Mouse (Mus musculus) intestine, postnatal 0 days (tissue): Measurements from ENCODE around the gene Ttc14. TPM values are rescaled to one million over a fixed set of nuclear protein-coding genes. Genes with fewer than 3 reads are reported as not detected.

ENCODE experiments used
- ATAC-seq: fragments of 200-750 bp; cut with Nextera tagmentation; 2 replicates; pipeline ENCODE4 v1.8.0; 2017; ENCODE audit warnings: mild to moderate bottlenecking, moderate TSS enrichment, moderate library complexity
- H3K27ac ChIP-seq: fragments of 300-500 bp; sonication (generic); 2 replicates; pipeline ENCODE4 v1.5.1; 2014; ENCODE audit warnings: mild to moderate bottlenecking, low read depth, low read length, moderate library complexity
- H3K27me3 ChIP-seq: fragments of 300-500 bp; sonication (generic); replicated peaks from 2 replicates; pipeline ENCODE4 v1.6.1; 2014; ENCODE audit warnings: low read length, mixed read lengths; ENCODE audit not compliant: control insufficient read depth, insufficient read depth
- H3K36me3 ChIP-seq: fragments of 300-500 bp; sonication (generic); 2 replicates; pipeline ENCODE4 v1.6.1; 2014; ENCODE audit warnings: mild to moderate bottlenecking, moderate library complexity; ENCODE audit not compliant: control insufficient read depth, insufficient read depth
- H3K4me1 ChIP-seq: fragments of 300-500 bp; sonication (generic); replicated peaks from 2 replicates; pipeline ENCODE4 v1.6.1; 2014; ENCODE audit warnings: antibody characterized with exemption, low read length, mixed read lengths; ENCODE audit not compliant: control insufficient read depth, insufficient read depth
- H3K4me2 ChIP-seq: fragments of 300-500 bp; sonication (generic); replicated peaks from 2 replicates; pipeline ENCODE4 v1.6.1; 2014; ENCODE audit warnings: low read depth, mild to moderate bottlenecking, moderate library complexity
- H3K4me3 ChIP-seq: fragments of 300-500 bp; sonication (generic); 2 replicates; pipeline ENCODE4 v1.5.1; 2014; ENCODE audit warnings: low read depth, low read length
- H3K9ac ChIP-seq: fragments of 300-500 bp; sonication (generic); 2 replicates; pipeline ENCODE4 v1.6.1; 2014; ENCODE audit warnings: mild to moderate bottlenecking, low read depth, low read length
- H3K9me3 ChIP-seq: fragments of 300-500 bp; sonication (generic); 2 replicates; pipeline ENCODE4 v1.6.1; 2016; ENCODE audit warnings: mixed run types; ENCODE audit not compliant: control insufficient read depth
- CTCF ChIP-seq: sonication (generic); IDR thresholded peaks from 2 replicates; pipeline ENCODE4 v1.5.1; 2016; ENCODE audit warnings: low read depth, mild to moderate bottlenecking, control low read depth, antibody characterized with exemption, moderate library complexity
- WGBS: fragments of 180-500 bp; shearing (Covaris S2); extraction: QIAGEN DNeasy Blood & Tissue Kit; methylation state at CpG from one replicate; pipeline ENCODE4 v1.1.7; 2014; 5-methylcytosine and 5-hydroxymethylcytosine counted together
- polyA plus RNA-seq: library from polyadenylated mRNA; unstranded; fragments of >200 nt; fragmentation: Nextera tagmentation; extraction: Ambion mirVana; gene quantifications from 2 replicates; pipeline ENCODE4 v1.2.1, GENCODE M21; 2015

Ttc14 gene
- polyA plus RNA-seq = 26.5 and 34.0 TPM in 2 replicates

GRCm38 (mm10) chr3:33799617-33800512 lies at the start of gene Ttc14:
TSS of gene Ttc14 (plus strand) at chr3:33799832.
- under 1% methylated on average over 88 of the region's 90 CpGs for WGBS
- Histone ChIP-seq H3K27ac (peak within 1 kb of the TSS; percentile 99), H3K27me3 (no peaks in the 10 kb centered on the region), H3K4me3 (peak within 1 kb of the TSS; percentile 98), H3K9me3 (no peaks in the 10 kb centered on the region), H3K4me2 (peak within 1 kb of the TSS; percentile 71), H3K9ac (peak within 1 kb of the TSS; percentile 99), H3K4me1 (no peaks in the 10 kb centered on the region), H3K36me3 (peaks cover 6% of the 10 kb centered on the region; the same call in 1 of the 2 replicates)
- peak; percentile 100 for ATAC-seq
- peak; percentile 66 for TF ChIP-seq CTCF

DNA sequence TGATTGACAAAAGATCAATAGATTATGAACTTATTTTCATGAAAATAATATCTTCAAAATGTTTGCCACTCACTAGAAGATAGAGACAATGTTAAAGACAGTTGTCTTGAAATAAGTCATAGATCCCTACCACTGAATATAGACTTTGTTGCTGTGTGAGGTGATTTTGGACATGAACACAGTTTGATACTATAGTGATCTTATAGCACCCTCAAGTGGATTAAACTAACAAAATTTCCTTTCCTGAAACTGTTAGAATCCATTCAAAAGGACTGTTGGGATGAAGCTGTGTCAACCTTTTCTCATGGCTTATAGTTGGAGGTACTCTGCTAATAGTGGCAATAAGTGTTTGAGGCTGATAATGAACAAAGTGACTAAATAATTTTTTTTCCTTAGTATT lies 8.7 kb upstream of the Ttc14 start:
- H3K4me1 ChIP-seq = no peaks in the 10 kb centered on the region
- no peak for ATAC-seq
- no peaks in the 10 kb centered on the region for H3K36me3 ChIP-seq
- H3K4me2 ChIP-seq = no peak overlapping the region
- H3K27me3 ChIP-seq = no peaks in the 10 kb centered on the region
- peak; percentile 41 for TF ChIP-seq CTCF
- no peaks in the 10 kb centered on the region for H3K9me3 ChIP-seq
- no peak overlapping the region for H3K9ac ChIP-seq
- H3K27ac ChIP-seq = no peak overlapping the region
- no peak overlapping the region for H3K4me3 ChIP-seq

DNA sequence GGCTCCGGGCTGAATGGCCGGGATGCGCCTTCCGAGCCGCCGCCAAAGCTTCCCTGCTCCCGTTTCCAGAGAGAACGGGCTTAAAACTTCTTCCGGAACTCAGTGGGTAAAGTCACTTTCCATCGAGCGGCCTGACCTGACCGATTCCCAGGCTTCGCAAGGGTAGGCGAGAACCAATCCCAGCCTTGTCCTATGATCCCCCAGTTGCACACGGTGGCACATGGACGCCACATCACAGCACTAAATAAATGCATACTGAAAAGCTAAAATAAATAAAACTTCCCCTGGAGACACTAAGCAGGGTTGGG lies 835 bp downstream of the Ttc14 start:
- H3K4me3 ChIP-seq = peak overlapping the region; percentile 98
- ATAC-seq = no peak; the same call in 1 of the 2 replicates
- TF ChIP-seq CTCF = no peak
- H3K4me1 ChIP-seq = no peaks in the 10 kb centered on the region
- WGBS = 0% methylated on average over 16 of the region's 16 CpGs
- peak overlapping the region; percentile 99 for H3K9ac ChIP-seq
- peak overlapping the region; percentile 71 for H3K4me2 ChIP-seq
- peaks cover 10% of the 10 kb centered on the region for H3K36me3 ChIP-seq
- no peaks in the 10 kb centered on the region for H3K9me3 ChIP-seq
- peak overlapping the region; percentile 99 for H3K27ac ChIP-seq
- no peaks in the 10 kb centered on the region for H3K27me3 ChIP-seq

GRCm38 (mm10) chr3:33807151-33807550 lies 7.5 kb downstream of the Ttc14 start:
- TF ChIP-seq CTCF = no peak
- Histone ChIP-seq H3K36me3 (peaks cover 39% of the 10 kb centered on the region), H3K27ac (no peak overlapping the region), H3K9me3 (no peaks in the 10 kb centered on the region), H3K4me2 (no peak overlapping the region), H3K27me3 (no peaks in the 10 kb centered on the region), H3K4me1 (no peaks in the 10 kb centered on the region), H3K9ac (no peak overlapping the region), H3K4me3 (no peak overlapping the region)
- 80% methylated on average over 1 of the region's 1 CpGs for WGBS
- no peak for ATAC-seq

DNA sequence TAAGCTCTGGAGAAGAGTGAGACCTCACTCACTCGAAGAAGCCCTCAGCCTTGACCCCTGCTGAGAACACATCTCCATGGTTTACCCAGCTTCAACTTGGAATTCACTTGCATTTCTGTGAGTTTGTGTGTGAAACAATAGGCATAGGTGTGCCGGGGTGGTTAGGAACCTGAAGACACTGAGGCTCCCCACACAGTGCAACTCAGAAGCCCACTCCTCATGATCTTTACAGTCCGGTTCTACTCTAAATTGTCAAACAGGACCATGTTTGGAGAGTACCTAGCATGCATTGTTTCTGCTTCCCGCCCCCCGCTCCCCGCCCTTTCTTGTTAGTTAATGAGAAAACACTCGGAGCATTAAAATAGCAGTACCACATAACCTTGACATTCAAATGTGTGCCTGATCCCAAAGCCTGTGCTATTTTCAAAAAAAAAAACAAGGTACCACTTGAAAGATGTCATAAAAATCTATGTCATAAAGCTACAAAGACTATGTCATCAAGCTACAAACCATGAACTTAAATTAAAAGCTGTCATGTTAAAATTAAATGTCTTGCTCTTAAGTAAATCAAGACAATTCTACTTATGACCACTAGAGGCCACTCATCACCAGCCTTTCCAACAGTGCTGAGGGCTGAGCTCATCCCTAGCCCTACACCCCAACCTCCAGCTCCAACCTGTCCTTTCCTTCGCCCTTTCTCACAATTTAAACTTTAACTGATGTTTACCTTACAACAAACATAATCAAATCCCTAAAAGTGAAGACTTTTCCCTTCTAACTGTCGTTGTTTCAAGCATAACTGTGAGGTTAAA lies 24.7 kb downstream of the Ttc14 start:
- WGBS = 26% methylated on average over 9 of the region's 9 CpGs
- H3K27me3 ChIP-seq = no peaks in the 10 kb centered on the region
- no peaks in the 10 kb centered on the region for H3K36me3 ChIP-seq
- H3K9ac ChIP-seq = no peak overlapping the region
- ATAC-seq = no peak
- no peaks in the 10 kb centered on the region for H3K4me1 ChIP-seq
- H3K4me3 ChIP-seq = no peak overlapping the region
- H3K9me3 ChIP-seq = no peaks in the 10 kb centered on the region
- H3K4me2 ChIP-seq = no peak overlapping the region
- peak; percentile 85 for TF ChIP-seq CTCF
- H3K27ac ChIP-seq = no peak overlapping the region

- Histone ChIP-seq H3K4me2 (no peak overlapping the region), H3K9me3 (no peaks in the 10 kb centered on the region), H3K4me3 (no peak overlapping the region), H3K36me3 (no peaks in the 10 kb centered on the region), H3K27ac (no peak overlapping the region), H3K9ac (no peak overlapping the region), H3K27me3 (no peaks in the 10 kb centered on the region), H3K4me1 (no peaks in the 10 kb centered on the region)
- TF ChIP-seq CTCF = no peak
- ATAC-seq = no peak
- WGBS = 80% methylated on average over 10 of the region's 10 CpGs
These were observed 32.7 kb downstream of the Ttc14 start for GRCm38 (mm10) chr3:33832351-33832750.
